13 mouse cellular contexts compared by ENCODE assay signal in the genomic region with DNA sequence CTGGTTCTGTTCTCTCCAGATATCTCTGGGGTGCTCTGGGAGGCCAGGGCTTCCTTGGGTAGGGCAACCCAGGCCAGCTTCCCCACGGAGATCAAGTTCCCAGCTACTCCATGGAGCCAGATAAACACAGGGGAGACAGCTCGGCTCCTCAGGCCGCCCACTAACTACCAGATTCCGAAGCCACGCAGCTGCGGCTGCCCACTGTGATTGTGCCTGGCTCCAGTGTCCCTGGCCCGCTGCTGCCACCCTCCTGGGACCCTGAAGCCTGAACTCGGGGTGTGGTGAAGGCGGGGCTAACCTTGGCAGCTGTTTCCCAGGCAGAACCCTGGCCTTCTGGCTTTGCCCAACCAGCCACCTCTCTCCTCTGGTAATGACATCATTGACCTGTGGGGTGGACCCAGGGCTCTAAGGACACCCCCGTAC.
DNase-seq lines count a peak whose midpoint lies in the region.
"Had no signal": no experiment of that assay in that cellular context is flagged by ENCODE, and none has a peak within 500 bp of the region (broad histone marks: within the 10 kb centered on the region; RNA-seq: fewer than 3 reads in every experiment).

No protein-coding gene starts in this region.

- peaks cover 52% of the 10 kb centered on the region for H3K4me1 ChIP-seq in heart, embryonic 10.5 days
- peaks cover 57% of the 10 kb centered on the region for H3K4me1 ChIP-seq in limb, embryonic 10.5 days

- no peaks in the 10 kb centered on the region for H3K27me3 ChIP-seq in heart, embryonic 10.5 days (ENCODE audit: insufficient read depth, poor library complexity, severe bottlenecking)
- H3K27me3 ChIP-seq in limb, embryonic 10.5 days (ENCODE audit: low read depth, poor library complexity, severe bottlenecking), result no peaks in the 10 kb centered on the region
- H3K27me3 ChIP-seq: heart, embryonic 12.5 days had no signal

- no peaks in the 10 kb centered on the region for H3K36me3 ChIP-seq in heart, embryonic 10.5 days
- no peaks in the 10 kb centered on the region for H3K36me3 ChIP-seq in limb, embryonic 10.5 days
- H3K36me3 ChIP-seq: heart, embryonic 12.5 days had no signal

- no peak for DNase-seq in heart, embryonic 10.5 days (ENCODE audit: low spot score)
- no peak for DNase-seq in heart, adult 8-10 months (ENCODE audit: low spot score)
- peak; percentile 46 for DNase-seq in 3134 (ENCODE audit: extremely low read depth, insufficient read length, low spot score)
- peak; percentile 84 for DNase-seq in adrenal gland, postnatal 14 days
- no peak for DNase-seq in limb, embryonic 10.5 days (ENCODE audit: low spot score)
- no peak for DNase-seq in layer of hippocampus, adult 8-10 months (ENCODE audit: low spot score in 2 of 2)
- DNase-seq in lung, postnatal 4 days, result no peak
- DNase-seq in urinary bladder, postnatal 25 days (ENCODE audit: low spot score), result no peak
- DNase-seq: cerebellum, adult 2 months; lung, adult 18-20 months; right cerebral cortex, adult 18-20 months had no signal

- WGBS in heart, embryonic 10.5 days, result 36% methylated on average over 10 of the region's 10 CpGs
- 44% methylated on average over 10 of the region's 10 CpGs for whole genome bisulfite sequencing in limb, embryonic 10.5 days

- no peaks in the 10 kb centered on the region for H3K9me3 ChIP-seq in heart, embryonic 10.5 days
- H3K9me3 ChIP-seq in limb, embryonic 10.5 days (replicated peaks), result no peaks in the 10 kb centered on the region
- H3K9me3 ChIP-seq: heart, embryonic 12.5 days had no signal

- H3K4me3 ChIP-seq in heart, embryonic 10.5 days, result no peak overlapping the region
- no peak overlapping the region for H3K4me3 ChIP-seq in limb, embryonic 10.5 days
- H3K4me3 ChIP-seq: heart, embryonic 12.5 days had no signal

- peak overlapping the region; percentile 80 for H3K27ac ChIP-seq in heart, embryonic 10.5 days
- H3K27ac ChIP-seq in limb, embryonic 10.5 days, result peak overlapping the region; percentile 84
- H3K27ac ChIP-seq: hindbrain, embryonic 14.5 days had no signal

Comparison
In these comparisons a context has a peak if more than half of its experiments do, and no peak if none do; other contexts are left out.
1. DNase-seq: peak in 3134 (single experiment) and adrenal gland, postnatal 14 days (single experiment); none in heart, embryonic 10.5 days (single experiment), heart, adult 8-10 months (single experiment), limb, embryonic 10.5 days (single experiment), layer of hippocampus, adult 8-10 months (0 of 2), lung, postnatal 4 days (0 of 2) and urinary bladder, postnatal 25 days (single experiment).